Mouse (Mus musculus) liver, adult 2 months (tissue): ENCODE measurements around the gene Lrrc3c.

Experiments used
- CTCF ChIP-seq: fragments of 200-500 bp; IDR thresholded peaks from 2 replicates; pipeline ENCODE4 v1.5.1; 2011; ENCODE audit warnings: low read depth, low read length, control low read depth
- POLR2A ChIP-seq: fragments of 200-500 bp; IDR thresholded peaks from 2 replicates; pipeline ENCODE4 v1.6.1; 2011; ENCODE audit warnings: low read length, control low read depth; ENCODE audit not compliant: insufficient read depth; ENCODE audit errors: extremely low read depth

- TF ChIP-seq CTCF (no peak), POLR2A (no peak)
These were observed 20.3 kb upstream of the Lrrc3c start for GRCm38 (mm10) chr11:98577776-98578175.
